In genomic region chr3:108851554-108851953, GRCm38 (mm10) we compare ENCODE assay signal across 22 mouse cellular contexts. TPM values are rescaled to one million over a fixed set of nuclear protein-coding genes. Genes with fewer than 3 reads are reported as not detected.
DNase-seq lines count a peak whose midpoint lies in the region; ATAC-seq and TF ChIP-seq lines count a peak whose summit lies in the region.
"Had no signal": no experiment of that assay in that cellular context is flagged by ENCODE, and none has a peak within 500 bp of the region (broad histone marks: within the 10 kb centered on the region; RNA-seq: fewer than 3 reads in every experiment).

No protein-coding gene starts in this region.

- H3K4me1 ChIP-seq in CH12.LX (ENCODE audit: control insufficient read depth in 1 of 2, insufficient read depth in 2 of 2): peaks cover 32 to 67% of the 10 kb centered on the region in 2 experiments
- H3K4me1 ChIP-seq in bone marrow macrophage, adult 2 months (ENCODE audit: control insufficient read depth, insufficient read depth, low read length): peaks cover 58% of the 10 kb centered on the region
- H3K4me1 ChIP-seq in intestine, embryonic 16.5 days (ENCODE audit: control insufficient read depth, insufficient read depth, low read length): peaks cover 29% of the 10 kb centered on the region
- H3K4me1 ChIP-seq in lung, postnatal 0 days (ENCODE audit: insufficient read depth, low read depth, low read length): peaks cover 12% of the 10 kb centered on the region; the same call in 1 of the 2 replicates

- no peak overlapping the region for H3K9ac ChIP-seq in CH12.LX (ENCODE audit: insufficient read depth, low read depth)
- H3K9ac ChIP-seq in intestine, embryonic 16.5 days (ENCODE audit: low read depth, low read length): no peak overlapping the region
- H3K9ac ChIP-seq in lung, postnatal 0 days (replicated peaks; ENCODE audit: low read depth): no peak overlapping the region
- H3K9ac ChIP-seq: heart, embryonic 15.5 days; hindbrain, embryonic 15.5 days had no signal

- H3K27me3 ChIP-seq in CH12.LX (replicated peaks): no peaks in the 10 kb centered on the region
- no peaks in the 10 kb centered on the region for H3K27me3 ChIP-seq in intestine, embryonic 16.5 days (replicated peaks; ENCODE audit: control insufficient read depth, insufficient read depth, low read length)
- no peaks in the 10 kb centered on the region for H3K27me3 ChIP-seq in lung, postnatal 0 days (replicated peaks; ENCODE audit: insufficient read depth, low read length)
- H3K27me3 ChIP-seq: heart, embryonic 15.5 days; hindbrain, embryonic 15.5 days had no signal

- in situ Hi-C loops in CH12.LX (cut with MboI; ENCODE audit: low pct_ligation_motif_present, low pct_unique_long_range_greater_than_20kb, low sequenced_read_pairs): no loop called here

- peak; percentile 16 for TF ChIP-seq RAD21 in CH12.LX (IDR thresholded peaks at IDR 0.05; ENCODE audit: low read depth, low read length)

- 44% methylated on average over 3 of the region's 3 CpGs for WGBS in intestine, embryonic 16.5 days
- 57% methylated on average over 3 of the region's 3 CpGs for WGBS in lung, postnatal 0 days

- dilution Hi-C loops in CH12.LX (cut with MboI; ENCODE audit: extremely low pct_ligation_motif_present, extremely low pct_unique_long_range_greater_than_20kb, low sequenced_read_pairs): no loop called here

- no peak for DNase-seq in layer of hippocampus, adult 2 months (ENCODE audit: low spot score in 2 of 2)
- no peak for DNase-seq in layer of hippocampus, adult 9-10 months (ENCODE audit: low spot score)
- DNase-seq in CH12.LX (ENCODE audit: extremely low read depth) (no peak), MN1 (ENCODE audit: low spot score) (no peak)
- no peak for DNase-seq in lung, postnatal 0 days (ENCODE audit: low spot score)
- DNase-seq: adrenal gland, adult 2 months; adrenal gland, postnatal 25 days; B cell, adult 2 months; cerebellum, adult 2 months; heart, postnatal 14 days had no signal

- H3K4me2 ChIP-seq in CH12.LX (ENCODE audit: insufficient read depth, low read depth, poor library complexity, severe bottlenecking): no peak overlapping the region
- H3K4me2 ChIP-seq in intestine, embryonic 16.5 days (ENCODE audit: low read depth, low read length): no peak overlapping the region
- H3K4me2 ChIP-seq in lung, postnatal 0 days (replicated peaks; ENCODE audit: low read depth, low read length): no peak overlapping the region
- H3K4me2 ChIP-seq: heart, embryonic 11.5 days; heart, embryonic 15.5 days; hindbrain, embryonic 15.5 days had no signal

- H3K27ac ChIP-seq in layer of hippocampus, adult 2 months: 0 out of 2 replicates have a peak overlapping the region, but pooled peaks have one; percentile 89
- H3K27ac ChIP-seq in CH12.LX (ENCODE audit: insufficient read depth, low read depth): no peak overlapping the region; the same call in 1 of the 2 replicates
- peak overlapping the region; percentile 93; the same call in 1 of the 2 replicates for H3K27ac ChIP-seq in bone marrow macrophage, adult 2 months (ENCODE audit: insufficient read depth, low read depth, low read length)
- no peak overlapping the region for H3K27ac ChIP-seq in intestine, embryonic 16.5 days (ENCODE audit: low read length)
- no peak overlapping the region for H3K27ac ChIP-seq in lung, postnatal 0 days (ENCODE audit: low read length)
- H3K27ac ChIP-seq: embryonic facial prominence, embryonic 10.5 days; hindbrain, embryonic 15.5 days had no signal

- H3K79me2 ChIP-seq in CH12.LX (replicated peaks; ENCODE audit: control insufficient read depth, extremely low read depth, insufficient read depth, poor library complexity, severe bottlenecking): no peaks in the 10 kb centered on the region

- TF ChIP-seq EP300 in CH12.LX (IDR thresholded peaks at IDR 0.05; ENCODE audit: low read length): no peak
- no peak for TF ChIP-seq EP300 in lung, postnatal 0 days (IDR thresholded peaks at IDR 0.05)

- TF ChIP-seq CTCF in layer of hippocampus, adult 2 months (conservative IDR thresholded peaks at IDR 0.05): peak; percentile 15
- peak in 1 of 2 experiments; percentile 34; a peak in 2 of 4 replicates for TF ChIP-seq CTCF in CH12.LX (conservative IDR thresholded peaks at IDR 0.05 in 1 of 2, IDR thresholded peaks at IDR 0.05 in 1 of 2; ENCODE audit: low read depth in 2 of 2, low read length in 2 of 2)
- no peak for TF ChIP-seq CTCF in bone marrow macrophage, adult 2 months (IDR thresholded peaks at IDR 0.05; ENCODE audit: low read depth, low read length)
- no peak for TF ChIP-seq CTCF in lung, postnatal 0 days (IDR thresholded peaks at IDR 0.05)

- peak; percentile 70 for ATAC-seq in intestine, embryonic 16.5 days
- no peak for ATAC-seq in erythroid progenitor cell, adult 5-6 weeks (replicated peaks; ENCODE audit: low FRiP score, poor library complexity, severe bottlenecking)
- ATAC-seq in lung, postnatal 0 days: no peak
- ATAC-seq: forebrain, embryonic 16.5 days; inflammation-experienced regulatory T-cells, adult 6 months had no signal

- no peaks in the 10 kb centered on the region for H3K36me3 ChIP-seq in CH12.LX (replicated peaks in 1 of 2; ENCODE audit: control insufficient read depth in 1 of 2, insufficient read depth in 1 of 2, low read length in 1 of 2)
- no peaks in the 10 kb centered on the region for H3K36me3 ChIP-seq in intestine, embryonic 16.5 days (ENCODE audit: control insufficient read depth, insufficient read depth, low read length)
- no peaks in the 10 kb centered on the region for H3K36me3 ChIP-seq in lung, postnatal 0 days (ENCODE audit: insufficient read depth, low read length)
- H3K36me3 ChIP-seq: embryonic facial prominence, embryonic 10.5 days; heart, embryonic 15.5 days; hindbrain, embryonic 15.5 days had no signal

- H3K9me3 ChIP-seq in CH12.LX (replicated peaks; ENCODE audit: low read length): no peaks in the 10 kb centered on the region
- H3K9me3 ChIP-seq in intestine, embryonic 16.5 days (ENCODE audit: control insufficient read depth, low read length): no peaks in the 10 kb centered on the region
- H3K9me3 ChIP-seq in lung, postnatal 0 days (ENCODE audit: low read length): no peaks in the 10 kb centered on the region
- H3K9me3 ChIP-seq: embryonic facial prominence, embryonic 10.5 days; heart, embryonic 15.5 days; hindbrain, embryonic 15.5 days had no signal

- TF ChIP-seq POLR2A in CH12.LX (IDR thresholded peaks at IDR 0.05; ENCODE audit: low read depth, low read length): no peak
- no peak for TF ChIP-seq POLR2A in bone marrow macrophage, adult 2 months (IDR thresholded peaks at IDR 0.05; ENCODE audit: borderline replicate concordance, low read depth, low read length)

- no peak overlapping the region for H3K4me3 ChIP-seq in layer of hippocampus, adult 2 months
- no peak overlapping the region for H3K4me3 ChIP-seq in CH12.LX (replicated peaks in 1 of 3; ENCODE audit: low read depth in 2 of 3, low read length in 2 of 3, poor library complexity in 1 of 3)
- no peak overlapping the region for H3K4me3 ChIP-seq in bone marrow macrophage, adult 2 months (ENCODE audit: insufficient read depth, low read length)
- H3K4me3 ChIP-seq in intestine, embryonic 16.5 days (ENCODE audit: low read length): no peak overlapping the region
- no peak overlapping the region for H3K4me3 ChIP-seq in lung, postnatal 0 days (ENCODE audit: low read depth, low read length)
- H3K4me3 ChIP-seq: embryonic facial prominence, embryonic 10.5 days; heart, embryonic 15.5 days; hindbrain, embryonic 15.5 days had no signal

TF ChIP-seq in CH12.LX, 34 proteins besides CTCF, POLR2A, EP300 and RAD21 (continues in another document):
- TF ChIP-seq USF1 (IDR thresholded peaks at IDR 0.05; ENCODE audit: low read depth, low read length) (no peak), TBP (conservative IDR thresholded peaks at IDR 0.05; ENCODE audit: low read depth, low read length) (no peak), ZNF384 (IDR thresholded peaks at IDR 0.05; ENCODE audit: low read depth, low read length) (no peak), SMC3 (IDR thresholded peaks at IDR 0.05; ENCODE audit: low read depth, low read length) (no peak), ETS1 (conservative IDR thresholded peaks at IDR 0.05; ENCODE audit: low read depth, low read length) (no peak)

RNA-seq across cellular contexts. Expression of gene Stxbp3, which starts 11.2 kb away (rescaled TPM):
- 10 to 100 TPM; 25.1 to 27.8 TPM for total RNA-seq in layer of hippocampus, adult 2 months (2021)
- 14.5 and 21.5 TPM in 2 replicates for total RNA-seq in CH12.LX (2012; rRNA removed)
- total RNA-seq in CH12.LX (2014; rRNA removed): 14.4 and 16.7 TPM in 2 replicates
- polyA plus RNA-seq in CH12.LX (2012; ENCODE audit: insufficient read length, low read depth): 12.1 and 16.7 TPM in 2 replicates
- polyA plus RNA-seq in bone marrow macrophage, adult 2 months (2012; ENCODE audit: insufficient read depth, insufficient read length, missing spikeins): 128 and 141 TPM in 2 replicates
- polyA plus RNA-seq in intestine, embryonic 16.5 days (2015; fragmentation: Nextera tagmentation; extraction: Ambion mirVana): 49.6 and 52.1 TPM in 2 replicates
- total RNA-seq in erythroid progenitor cell, adult 5-6 weeks (2015; ENCODE audit: low replicate concordance): 32.8 and 49.9 TPM in 2 replicates
- total RNA-seq in erythroid progenitor cell, adult 5-6 weeks (2017; ENCODE audit: low replicate concordance): 33.5 and 51.2 TPM in 2 replicates
- 58.1 and 60.6 TPM in 2 replicates for polyA plus RNA-seq in lung, postnatal 0 days (2015; fragmentation: Nextera tagmentation; extraction: Ambion mirVana)

RNA-seq across cellular contexts. Expression of gene Fndc7, which starts 38.3 kb away (rescaled TPM):
- under 1 TPM in 1 of 2 experiments, not detected in 1; 0.15 TPM for total RNA-seq in layer of hippocampus, adult 2 months (2021)
- 0.42 and 0.81 TPM in 2 replicates for total RNA-seq in CH12.LX (2012; rRNA removed)
- 1.1 TPM in 2 replicates for total RNA-seq in CH12.LX (2014; rRNA removed)
- 0.57 and 0.61 TPM in 2 replicates for polyA plus RNA-seq in CH12.LX (2012; ENCODE audit: insufficient read length, low read depth)
- polyA plus RNA-seq in bone marrow macrophage, adult 2 months (2012; ENCODE audit: insufficient read depth, insufficient read length, missing spikeins): 0.51 and 1.0 TPM in 2 replicates
- polyA plus RNA-seq in intestine, embryonic 16.5 days (2015; fragmentation: Nextera tagmentation; extraction: Ambion mirVana): 0.11 and 0.47 TPM in 2 replicates
- total RNA-seq in erythroid progenitor cell, adult 5-6 weeks (2015; ENCODE audit: low replicate concordance): not detected in 2 replicates
- not detected in 2 replicates for total RNA-seq in erythroid progenitor cell, adult 5-6 weeks (2017; ENCODE audit: low replicate concordance)
- 1.7 and 1.9 TPM in 2 replicates for polyA plus RNA-seq in lung, postnatal 0 days (2015; fragmentation: Nextera tagmentation; extraction: Ambion mirVana)
- total RNA-seq: gastrocnemius, adult 18-20 months; hematopoietic stem cell, adult 5-6 weeks had no signal
- polyA plus RNA-seq: forebrain, embryonic 11.5 days; forebrain, embryonic 16.5 days; heart, embryonic 11.5 days had no signal

RNA-seq across cellular contexts. Expression of gene Prpf38b, which starts 60.0 kb away (rescaled TPM):
- 10 to 100 TPM; 51.9 to 53.1 TPM for total RNA-seq in layer of hippocampus, adult 2 months (2021)
- total RNA-seq in CH12.LX (2012; rRNA removed) (42.6 and 47.4 TPM in 2 replicates), CH12.LX (2014; rRNA removed) (42.9 and 55.9 TPM in 2 replicates)
- 177 and 193 TPM in 2 replicates for polyA plus RNA-seq in CH12.LX (2012; ENCODE audit: insufficient read length, low read depth)
- polyA plus RNA-seq in bone marrow macrophage, adult 2 months (2012; ENCODE audit: insufficient read depth, insufficient read length, missing spikeins): 198 and 227 TPM in 2 replicates
- 53.6 and 57.8 TPM in 2 replicates for polyA plus RNA-seq in intestine, embryonic 16.5 days (2015; fragmentation: Nextera tagmentation; extraction: Ambion mirVana)
- total RNA-seq in erythroid progenitor cell, adult 5-6 weeks (2015; ENCODE audit: low replicate concordance): 106 and 128 TPM in 2 replicates
- 197 and 285 TPM in 2 replicates for total RNA-seq in erythroid progenitor cell, adult 5-6 weeks (2017; ENCODE audit: low replicate concordance)
- 42.5 and 48.7 TPM in 2 replicates for polyA plus RNA-seq in lung, postnatal 0 days (2015; fragmentation: Nextera tagmentation; extraction: Ambion mirVana)

Comparison
In these comparisons a context has a peak if more than half of its experiments do, and no peak if none do; other contexts are left out.
1. H3K27ac ChIP-seq: peak in layer of hippocampus, adult 2 months (single experiment) and bone marrow macrophage, adult 2 months (single experiment); none in CH12.LX (single experiment), intestine, embryonic 16.5 days (single experiment) and lung, postnatal 0 days (single experiment).